Mouse (Mus musculus) liver, embryonic 15.5 days (tissue): Measurements from ENCODE around the gene Lefty1. TPM values are rescaled to one million over a fixed set of nuclear protein-coding genes. Genes with fewer than 3 reads are reported as not detected.
"Not testable (repeated sequence)": the region's sequence is repeated elsewhere in the genome, so short reads cannot be mapped to it uniquely, and the experiment has no call there.

Source experiments
- ATAC-seq: fragments of 200-750 bp; cut with Nextera tagmentation; 2 replicates; pipeline ENCODE4 v1.8.0; 2017; ENCODE audit warnings: moderate number of reproducible peaks, mild to moderate bottlenecking, moderate library complexity; ENCODE audit not compliant: insufficient read depth
- H3K27ac ChIP-seq: fragments of 300-500 bp; sonication (generic); replicated peaks from 2 replicates; pipeline ENCODE4 v1.5.1; 2015; ENCODE audit warnings: mild to moderate bottlenecking, inconsistent platforms
- H3K27me3 ChIP-seq: fragments of 300-500 bp; sonication (generic); 2 replicates; pipeline ENCODE4 v1.6.1; 2015; ENCODE audit warnings: mild to moderate bottlenecking, inconsistent platforms
- H3K36me3 ChIP-seq: fragments of 300-500 bp; sonication (generic); replicated peaks from 2 replicates; pipeline ENCODE4 v1.6.1; 2015; ENCODE audit warnings: moderate library complexity, mild to moderate bottlenecking, inconsistent platforms
- H3K4me1 ChIP-seq: fragments of 300-500 bp; sonication (generic); replicated peaks from 2 replicates; pipeline ENCODE4 v1.6.1; 2015; ENCODE audit warnings: inconsistent platforms
- H3K4me2 ChIP-seq: fragments of 300-500 bp; sonication (generic); 2 replicates; pipeline ENCODE4 v1.6.1; 2015; ENCODE audit warnings: moderate library complexity, mild to moderate bottlenecking, inconsistent platforms
- H3K4me3 ChIP-seq: fragments of 300-500 bp; sonication (generic); replicated peaks from 2 replicates; pipeline ENCODE4 v1.5.1; 2015; ENCODE audit warnings: mild to moderate bottlenecking, inconsistent platforms
- H3K9ac ChIP-seq: fragments of 300-500 bp; sonication (generic); 2 replicates; pipeline ENCODE4 v1.6.1; 2015; ENCODE audit warnings: moderate library complexity, mild to moderate bottlenecking, inconsistent platforms
- H3K9me3 ChIP-seq: fragments of 300-500 bp; sonication (generic); replicated peaks from 2 replicates; pipeline ENCODE4 v1.6.1; 2016; ENCODE audit warnings: inconsistent platforms
- WGBS: fragments of 180-500 bp; shearing (Covaris S2); methylation state at CpG from one replicate; pipeline ENCODE4 v1.1.7; 2015; ENCODE audit warnings: mixed read lengths; ENCODE audit not compliant: insufficient replicate concordance; 5-methylcytosine and 5-hydroxymethylcytosine counted together
- polyA plus RNA-seq: library from polyadenylated mRNA; unstranded; fragments of >200 nt; fragmentation: Nextera tagmentation; extraction: Ambion mirVana; gene quantifications from 2 replicates; pipeline ENCODE4 v1.2.1, GENCODE M21; 2015

The Lefty1 gene
- polyA plus RNA-seq, 1 experiment from 2014 or later: 5.2 TPM

DNA sequence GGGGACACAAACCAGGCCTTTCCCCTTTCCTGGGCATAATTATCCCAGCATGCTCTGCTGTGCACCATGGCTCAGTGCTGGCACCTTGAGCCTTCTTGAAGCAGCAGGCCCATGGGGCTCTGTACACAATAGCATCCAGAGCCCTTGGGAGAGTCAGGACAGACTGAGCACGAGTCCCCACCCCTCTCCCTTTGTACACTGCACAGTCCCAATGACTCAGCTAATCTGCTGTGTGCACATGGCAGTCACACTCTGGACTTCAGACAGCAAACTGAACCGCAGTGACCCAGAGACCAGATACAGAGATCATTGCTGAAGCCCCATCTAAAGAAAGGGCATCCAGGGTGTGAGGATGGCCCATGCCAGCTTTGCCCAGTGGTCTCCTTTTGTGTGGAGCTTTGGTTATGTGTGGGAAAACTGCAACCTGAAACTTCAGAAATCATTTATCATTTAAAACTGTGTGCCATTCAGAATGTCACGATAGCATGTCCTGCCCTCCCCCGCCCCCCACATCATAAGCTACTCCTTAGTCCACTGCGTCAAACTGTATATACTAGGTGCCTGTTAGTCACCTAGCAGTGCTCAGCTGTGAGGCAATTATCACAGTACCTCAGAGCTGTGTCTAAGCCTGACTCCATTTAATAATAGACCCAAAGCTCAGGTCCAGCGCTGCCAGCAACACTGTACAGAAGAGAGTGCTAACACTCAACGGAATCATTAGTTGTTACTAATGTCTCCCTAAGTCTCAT lies 46.6 kb downstream of the Lefty1 start:
- H3K27me3 ChIP-seq, H3K4me3 ChIP-seq, H3K4me2 ChIP-seq, H3K9me3 ChIP-seq, H3K36me3 ChIP-seq, H3K9ac ChIP-seq: not testable (repeated sequence)
- Histone ChIP-seq H3K27ac (0 out of 2 replicates have a peak overlapping the region, but pooled peaks have one; percentile 29), H3K4me1 (peaks cover 17% of the 10 kb centered on the region)
- peak; percentile 91 for ATAC-seq
- whole genome bisulfite sequencing: 54% methylated on average over 7 of the region's 7 CpGs

DNA sequence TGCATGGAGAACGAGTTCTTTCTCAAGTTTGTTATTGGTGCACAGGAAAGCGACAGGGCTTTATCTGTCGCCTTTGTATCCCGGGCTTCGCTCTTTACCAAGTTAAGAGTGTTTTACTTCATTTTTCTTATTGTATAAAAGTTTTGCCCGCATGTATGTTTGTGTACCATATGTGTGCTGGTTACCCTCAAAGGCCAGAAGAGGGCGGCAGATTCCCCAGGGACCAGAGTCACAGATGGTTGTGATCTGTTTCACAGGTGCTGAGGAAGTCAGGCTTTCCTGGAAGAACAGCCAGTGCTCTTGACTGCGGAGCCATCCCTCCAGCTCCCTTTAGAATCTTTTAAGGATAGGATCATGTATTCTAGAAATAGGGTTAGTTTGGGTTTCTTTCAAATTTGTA lies 51.9 kb downstream of the Lefty1 start:
- Histone ChIP-seq H3K27ac (no peak overlapping the region), H3K4me2 (no peak overlapping the region), H3K27me3 (0 out of 2 replicates have a peak, but pooled peaks cover 3% of the 10 kb centered on the region), H3K36me3 (no peaks in the 10 kb centered on the region), H3K9ac (no peak overlapping the region), H3K4me3 (no peak overlapping the region), H3K9me3 (no peaks in the 10 kb centered on the region), H3K4me1 (peaks cover under 1% of the 10 kb centered on the region; the same call in 1 of the 2 replicates)
- no peak for ATAC-seq
- 83% methylated on average over 8 of the region's 8 CpGs for WGBS

DNA sequence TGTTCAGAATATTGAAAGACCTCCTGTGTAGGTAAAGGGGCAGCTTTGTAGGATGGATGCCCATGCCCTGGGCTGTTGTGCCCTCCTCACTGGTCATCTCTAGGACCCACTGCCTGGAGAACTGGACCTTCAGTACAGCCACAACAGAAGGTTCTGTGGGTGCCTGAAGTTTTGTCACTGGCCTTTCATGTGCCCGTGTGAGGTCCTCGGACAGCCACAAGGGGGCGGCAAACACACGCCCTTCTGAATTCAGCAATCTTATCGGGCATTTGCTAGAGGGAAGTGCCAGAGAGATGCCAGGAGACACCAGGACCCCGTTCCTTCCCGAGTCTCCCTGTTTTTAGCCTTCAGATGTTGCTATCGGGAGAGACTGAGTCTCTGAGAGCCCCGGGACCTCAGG lies 52.9 kb downstream of the Lefty1 start:
- Histone ChIP-seq H3K4me2 (no peak overlapping the region), H3K4me1 (no peaks in the 10 kb centered on the region), H3K27me3 (0 out of 2 replicates have a peak, but pooled peaks cover 3% of the 10 kb centered on the region), H3K27ac (no peak overlapping the region), H3K4me3 (no peak overlapping the region), H3K36me3 (no peaks in the 10 kb centered on the region), H3K9me3 (no peaks in the 10 kb centered on the region), H3K9ac (no peak overlapping the region)
- ATAC-seq: 0 out of 2 replicates have a peak, but pooled peaks have one; percentile 17
- WGBS: 2% methylated on average over 9 of the region's 9 CpGs

Other genes with a start within 250 kb of the Lefty1 start
- gene Mixl1, start 238.0 kb upstream of the Lefty1 start, polyA plus RNA-seq: 0.23 and 0.33 TPM in 2 replicates
- gene Acbd3, start 209.0 kb upstream of the Lefty1 start, polyA plus RNA-seq: 7.6 and 8.3 TPM in 2 replicates
- gene H3f3a, start 121.1 kb upstream of the Lefty1 start, polyA plus RNA-seq: 2,115 and 2,296 TPM in 2 replicates
- 21.8 and 22.4 TPM in 2 replicates for gene Sde2, start 83.9 kb upstream of the Lefty1 start, polyA plus RNA-seq
- gene Lefty2, start 41.9 kb upstream of the Lefty1 start, polyA plus RNA-seq: not detected in 2 replicates
- 93.6 and 108 TPM in 2 replicates for gene Pycr2, start 30.7 kb upstream of the Lefty1 start, polyA plus RNA-seq
- gene Tmem63a, start 7.3 kb downstream of the Lefty1 start, polyA plus RNA-seq: 8.0 and 9.3 TPM in 2 replicates
- 7.5 and 8.2 TPM in 2 replicates for gene Ephx1, start 85.9 kb downstream of the Lefty1 start, polyA plus RNA-seq
- gene 9130409I23Rik, start 116.2 kb downstream of the Lefty1 start, polyA plus RNA-seq: 0.10 TPM in 1 of 2 replicates, not detected in the other
- 8.8 and 9.5 TPM in 2 replicates for gene Nvl, start 209.2 kb downstream of the Lefty1 start, polyA plus RNA-seq
- 49.1 and 50.1 TPM in 2 replicates for gene Cnih4, start 209.7 kb downstream of the Lefty1 start, polyA plus RNA-seq